Mouse (Mus musculus) cerebellum, postnatal 25 days (tissue): ENCODE results near the gene Actb.
"Not testable (repeated sequence)": the region's sequence is repeated elsewhere in the genome, so short reads cannot be mapped to it uniquely, and the experiment has no call there.

ENCODE experiments used
- DNase-seq, 2 experiments: peaks; one replicate each; pipeline ENCODE4 v3.0.0; 2021; ENCODE audit warnings: mixed read lengths in 2 of 2

Actb gene

GRCm38 (mm10) chr5:142901355-142901802, 5.2 kb downstream of the Actb start:
- DNase-seq, result peak in 1 of 2 experiments; percentile 48

- peak in 1 of 2 experiments; percentile 23 for DNase-seq
These were observed 5.9 kb downstream of the Actb start for GRCm38 (mm10) chr5:142900651-142901050.

GRCm38 (mm10) chr5:142899932-142900533, 6.5 kb downstream of the Actb start:
- DNase-seq, result no peak

- no peak for DNase-seq
These were observed 7.4 kb downstream of the Actb start for GRCm38 (mm10) chr5:142899057-142899601.

GRCm38 (mm10) chr5:142898316-142898715, 8.2 kb downstream of the Actb start:
- DNase-seq, result no peak

- no peak for DNase-seq
These were observed 8.8 kb downstream of the Actb start for GRCm38 (mm10) chr5:142897568-142898248.

GRCm38 (mm10) chr5:142896713-142897112, 9.8 kb downstream of the Actb start:
- no peak for DNase-seq

- no peak for DNase-seq
These were observed 10.4 kb downstream of the Actb start for GRCm38 (mm10) chr5:142896192-142896591.

- DNase-seq, result peak; percentile 92 to 95
These were observed 11.5 kb downstream of the Actb start, which contains the start of gene Fbxl18 for GRCm38 (mm10) chr5:142894918-142895613. Gene Fbxl18, minus strand, starts transcription at chr5:142895421.

GRCm38 (mm10) chr5:142891396-142891795, 15.2 kb downstream of the Actb start:
- no peak for DNase-seq

- not testable (repeated sequence) for DNase-seq
These were observed 19.0 kb downstream of the Actb start for GRCm38 (mm10) chr5:142887533-142887932.

- DNase-seq, result no peak
These were observed 19.8 kb downstream of the Actb start for GRCm38 (mm10) chr5:142886761-142887160.

- no peak for DNase-seq
These were observed 20.4 kb downstream of the Actb start for GRCm38 (mm10) chr5:142886181-142886580.

GRCm38 (mm10) chr5:142882471-142882870, 24.1 kb downstream of the Actb start:
- DNase-seq, result no peak

GRCm38 (mm10) chr5:142881936-142882335, 24.6 kb downstream of the Actb start:
- DNase-seq, result no peak

GRCm38 (mm10) chr5:142880806-142881516, 25.6 kb downstream of the Actb start:
- DNase-seq, result no peak

- DNase-seq, result peak; percentile 78 to 79
These were observed 26.3 kb downstream of the Actb start for GRCm38 (mm10) chr5:142880246-142880645.

- DNase-seq, result peak; percentile 83 to 93
These were observed 27.0 kb downstream of the Actb start for GRCm38 (mm10) chr5:142879318-142880175.

- DNase-seq, result peak; percentile 69 to 79
These were observed 28.0 kb downstream of the Actb start for GRCm38 (mm10) chr5:142878570-142878969.

- peak; percentile 88 to 91 for DNase-seq
These were observed 28.9 kb downstream of the Actb start for GRCm38 (mm10) chr5:142877337-142878280.
